Mouse (Mus musculus): ENCODE results near the gene Ccdc88a. TPM values are rescaled to one million over a fixed set of nuclear protein-coding genes. Genes with fewer than 3 reads are reported as not detected.

The Ccdc88a gene
- total and polyA plus RNA-seq, 3 experiments, result 13.0 to 86.2 (median 52.6) TPM

GRCm38 (mm10) chr11:29383493-29383892, 10.0 kb downstream of the Ccdc88a start:
- no peak overlapping the region for H3K4me3 ChIP-seq (ENCODE audit: low read depth, low read length)
- peaks cover 9% of the 10 kb centered on the region; the same call in 1 of the 2 replicates for H3K4me1 ChIP-seq (ENCODE audit: insufficient read depth, low read depth, low read length)
- DNase-seq (ENCODE audit: low spot score) (no peak), ATAC-seq (ENCODE audit: extremely low read depth, insufficient number of reproducible peaks, low FRiP score, poor library complexity, severe bottlenecking) (no peak)
- H3K36me3 ChIP-seq (replicated peaks), result peaks cover 27% of the 10 kb centered on the region
- H3K9me3 ChIP-seq (replicated peaks), result no peaks in the 10 kb centered on the region
- no peak for TF ChIP-seq CTCF (IDR thresholded peaks at IDR 0.05; ENCODE audit: low read depth, low read length)
- TF ChIP-seq GATA1 (IDR thresholded peaks at IDR 0.05; ENCODE audit: borderline replicate concordance, low read length), result no peak
- TF ChIP-seq TAL1 (conservative IDR thresholded peaks at IDR 0.05; ENCODE audit: low read depth, low read length), result no peak
- TF ChIP-seq GATA2 (IDR thresholded peaks at IDR 0.05; ENCODE audit: borderline replicate concordance, low read depth, low read length), result no peak
- no peak for TF ChIP-seq POLR2AphosphoS5 (IDR thresholded peaks at IDR 0.05; ENCODE audit: insufficient replicate concordance, low read depth, low read length)
- no peaks in the 10 kb centered on the region for H3K27me3 ChIP-seq (ENCODE audit: insufficient read depth, low read length)

- Histone ChIP-seq H3K9me3 (replicated peaks) (no peaks in the 10 kb centered on the region), H3K4me1 (ENCODE audit: insufficient read depth, low read depth, low read length) (peaks cover 9% of the 10 kb centered on the region; the same call in 1 of the 2 replicates), H3K4me3 (ENCODE audit: low read depth, low read length) (no peak overlapping the region), H3K27me3 (ENCODE audit: insufficient read depth, low read length) (no peaks in the 10 kb centered on the region), H3K36me3 (replicated peaks) (peaks cover 27% of the 10 kb centered on the region)
- no peak for TF ChIP-seq POLR2AphosphoS5 (IDR thresholded peaks at IDR 0.05; ENCODE audit: insufficient replicate concordance, low read depth, low read length)
- TF ChIP-seq GATA1 (IDR thresholded peaks at IDR 0.05; ENCODE audit: borderline replicate concordance, low read length), result no peak
- ATAC-seq (ENCODE audit: extremely low read depth, insufficient number of reproducible peaks, low FRiP score, poor library complexity, severe bottlenecking) (no peak), DNase-seq (ENCODE audit: low spot score) (no peak)
Observed at GRCm38 (mm10) chr11:29384001-29384400, 10.5 kb downstream of the Ccdc88a start.

GRCm38 (mm10) chr11:29384617-29385016, 11.2 kb downstream of the Ccdc88a start:
- TF ChIP-seq POLR2AphosphoS5 (IDR thresholded peaks at IDR 0.05; ENCODE audit: insufficient replicate concordance, low read depth, low read length), result no peak
- no peak for TF ChIP-seq CTCF (IDR thresholded peaks at IDR 0.05; ENCODE audit: low read depth, low read length)
- TF ChIP-seq GATA2 (IDR thresholded peaks at IDR 0.05; ENCODE audit: borderline replicate concordance, low read depth, low read length), result no peak
- TF ChIP-seq GATA1 (IDR thresholded peaks at IDR 0.05; ENCODE audit: borderline replicate concordance, low read length), result no peak
- TF ChIP-seq TAL1 (conservative IDR thresholded peaks at IDR 0.05; ENCODE audit: low read depth, low read length), result no peak
- H3K27me3 ChIP-seq (ENCODE audit: insufficient read depth, low read length), result no peaks in the 10 kb centered on the region
- peaks cover 27% of the 10 kb centered on the region for H3K36me3 ChIP-seq (replicated peaks)
- no peaks in the 10 kb centered on the region for H3K9me3 ChIP-seq (replicated peaks)
- ATAC-seq (ENCODE audit: extremely low read depth, insufficient number of reproducible peaks, low FRiP score, poor library complexity, severe bottlenecking), result no peak
- DNase-seq (ENCODE audit: low spot score), result no peak
- H3K4me1 ChIP-seq (ENCODE audit: insufficient read depth, low read depth, low read length), result peaks cover 9% of the 10 kb centered on the region; the same call in 1 of the 2 replicates
- no peak overlapping the region for H3K4me3 ChIP-seq (ENCODE audit: low read depth, low read length)

- TF ChIP-seq POLR2AphosphoS5 (IDR thresholded peaks at IDR 0.05; ENCODE audit: insufficient replicate concordance, low read depth, low read length) (no peak), GATA1 (IDR thresholded peaks at IDR 0.05; ENCODE audit: borderline replicate concordance, low read length) (no peak), GATA2 (IDR thresholded peaks at IDR 0.05; ENCODE audit: borderline replicate concordance, low read depth, low read length) (no peak), CTCF (IDR thresholded peaks at IDR 0.05; ENCODE audit: low read depth, low read length) (no peak), TAL1 (conservative IDR thresholded peaks at IDR 0.05; ENCODE audit: low read depth, low read length) (no peak)
Observed at GRCm38 (mm10) chr11:29389913-29390312, 16.5 kb downstream of the Ccdc88a start.

GRCm38 (mm10) chr11:29395135-29395746, 21.8 kb downstream of the Ccdc88a start:
- ATAC-seq (ENCODE audit: extremely low read depth, insufficient number of reproducible peaks, low FRiP score, poor library complexity, severe bottlenecking), result no peak
- H3K36me3 ChIP-seq (replicated peaks), result peaks cover 2% of the 10 kb centered on the region
- H3K27me3 ChIP-seq (ENCODE audit: insufficient read depth, low read length), result no peaks in the 10 kb centered on the region
- H3K4me3 ChIP-seq (ENCODE audit: low read depth, low read length), result no peak overlapping the region
- TF ChIP-seq TAL1 (conservative IDR thresholded peaks at IDR 0.05; ENCODE audit: low read depth, low read length) (no peak), GATA2 (IDR thresholded peaks at IDR 0.05; ENCODE audit: borderline replicate concordance, low read depth, low read length) (no peak), POLR2AphosphoS5 (IDR thresholded peaks at IDR 0.05; ENCODE audit: insufficient replicate concordance, low read depth, low read length) (no peak), GATA1 (IDR thresholded peaks at IDR 0.05; ENCODE audit: borderline replicate concordance, low read length) (no peak), CTCF (IDR thresholded peaks at IDR 0.05; ENCODE audit: low read depth, low read length) (no peak)
- H3K9me3 ChIP-seq (replicated peaks), result no peaks in the 10 kb centered on the region
- no peak for DNase-seq (ENCODE audit: low spot score)
- H3K4me1 ChIP-seq (ENCODE audit: insufficient read depth, low read depth, low read length), result peaks cover 27% of the 10 kb centered on the region

More at GRCm38 (mm10) chr11:29389913-29390312, 16.5 kb downstream of the Ccdc88a start:
- Histone ChIP-seq H3K4me3 (ENCODE audit: low read depth, low read length) (no peak overlapping the region), H3K27me3 (ENCODE audit: insufficient read depth, low read length) (no peaks in the 10 kb centered on the region), H3K4me1 (ENCODE audit: insufficient read depth, low read depth, low read length) (peaks cover 21% of the 10 kb centered on the region), H3K9me3 (replicated peaks) (no peaks in the 10 kb centered on the region), H3K36me3 (replicated peaks) (peaks cover 2% of the 10 kb centered on the region)
- ATAC-seq (ENCODE audit: extremely low read depth, insufficient number of reproducible peaks, low FRiP score, poor library complexity, severe bottlenecking), result no peak
- DNase-seq (ENCODE audit: low spot score), result no peak

- Histone ChIP-seq H3K27me3 (ENCODE audit: insufficient read depth, low read length) (no peaks in the 10 kb centered on the region), H3K4me1 (ENCODE audit: insufficient read depth, low read depth, low read length) (peaks cover 3% of the 10 kb centered on the region; the same call in 1 of the 2 replicates), H3K4me3 (ENCODE audit: low read depth, low read length) (no peak overlapping the region), H3K36me3 (replicated peaks) (peaks cover 16% of the 10 kb centered on the region), H3K9me3 (replicated peaks) (no peaks in the 10 kb centered on the region)
- TF ChIP-seq TAL1 (conservative IDR thresholded peaks at IDR 0.05; ENCODE audit: low read depth, low read length), result no peak
- no peak for TF ChIP-seq GATA1 (IDR thresholded peaks at IDR 0.05; ENCODE audit: borderline replicate concordance, low read length)
- TF ChIP-seq GATA2 (IDR thresholded peaks at IDR 0.05; ENCODE audit: borderline replicate concordance, low read depth, low read length), result no peak
- no peak for TF ChIP-seq POLR2AphosphoS5 (IDR thresholded peaks at IDR 0.05; ENCODE audit: insufficient replicate concordance, low read depth, low read length)
- no peak for TF ChIP-seq CTCF (IDR thresholded peaks at IDR 0.05; ENCODE audit: low read depth, low read length)
- DNase-seq (ENCODE audit: low spot score) (no peak), ATAC-seq (ENCODE audit: extremely low read depth, insufficient number of reproducible peaks, low FRiP score, poor library complexity, severe bottlenecking) (no peak)
Observed at GRCm38 (mm10) chr11:29400374-29400773, 26.9 kb downstream of the Ccdc88a start.
